Mouse (Mus musculus): Measurements from ENCODE around the gene Axin1. TPM values are rescaled to one million over a fixed set of nuclear protein-coding genes. Genes with fewer than 3 reads are reported as not detected.

The Axin1 gene
- polyA plus RNA-seq, 2 experiments from 2014 or later = 10.5 to 13.5 TPM

- ATAC-seq = no peak
Measured at GRCm38 (mm10) chr17:26240120-26240790, 101.8 kb downstream of the Axin1 start.

GRCm38 (mm10) chr17:26240990-26241389 lies 102.5 kb downstream of the Axin1 start:
- no peak for ATAC-seq

- peak; percentile 52 for ATAC-seq
Measured at GRCm38 (mm10) chr17:26243471-26244100, 105.1 kb downstream of the Axin1 start.

GRCm38 (mm10) chr17:26244101-26244841 lies 105.8 kb downstream of the Axin1 start, which contains the start of gene Fam234a:
Gene Fam234a (minus strand): TSS chr17:26244242.
- peak; percentile 84 for ATAC-seq

Other genes starting within 250 kb of the Axin1 start
- gene Rab40c, start 219.0 kb upstream of the Axin1 start, polyA plus RNA-seq (2017; shearing (Covaris generic)) = 1 to 10 TPM; 5.1 to 5.6 TPM
- gene Pigq, start 193.8 kb upstream of the Axin1 start, polyA plus RNA-seq (2017; shearing (Covaris generic)) = 10 to 100 TPM; 19.0 to 26.6 TPM
- not detected for gene Nhlrc4, start 193.7 kb upstream of the Axin1 start, polyA plus RNA-seq (2017; shearing (Covaris generic))
- not detected for gene A930017K11Rik, start 186.1 kb upstream of the Axin1 start, polyA plus RNA-seq (2017; shearing (Covaris generic))
- 1 to 10 TPM; 5.2 to 7.1 TPM for gene Capn15, start 152.9 kb upstream of the Axin1 start, polyA plus RNA-seq (2017; shearing (Covaris generic))
- gene Rab11fip3, start 69.1 kb upstream of the Axin1 start, polyA plus RNA-seq (2017; shearing (Covaris generic)) = 1 to 10 TPM; 2.4 to 2.7 TPM
- gene Decr2, start 48.4 kb upstream of the Axin1 start, polyA plus RNA-seq (2017; shearing (Covaris generic)) = 10 to 100 TPM; 12.9 to 25.7 TPM
- 1 to 10 TPM; 1.6 TPM for gene Nme4, start 43.1 kb upstream of the Axin1 start, polyA plus RNA-seq (2017; shearing (Covaris generic))
- 1 to 10 TPM; 4.8 to 4.9 TPM for gene Tmem8, start 25.4 kb upstream of the Axin1 start, polyA plus RNA-seq (2017; shearing (Covaris generic))
- 100 to 1,000 TPM; 111 to 135 TPM for gene Mrpl28, start 15.2 kb upstream of the Axin1 start, polyA plus RNA-seq (2017; shearing (Covaris generic))
- gene Pdia2, start 60.4 kb downstream of the Axin1 start, polyA plus RNA-seq (2017; shearing (Covaris generic)) = not detected
- 1 to 10 TPM; 2.9 to 8.9 TPM for gene Rgs11, start 64.3 kb downstream of the Axin1 start, polyA plus RNA-seq (2017; shearing (Covaris generic))
- not detected for gene Arhgdig, start 69.1 kb downstream of the Axin1 start, polyA plus RNA-seq (2017; shearing (Covaris generic))
- gene Fam234a, start 105.6 kb downstream of the Axin1 start, polyA plus RNA-seq (2017; shearing (Covaris generic)) = 10 to 100 TPM; 20.9 to 21.3 TPM
- 10 to 100 TPM; 47.9 to 51.0 TPM for gene Luc7l, start 114.2 kb downstream of the Axin1 start, polyA plus RNA-seq (2017; shearing (Covaris generic))